Mouse (Mus musculus) kidney, adult 2 months (tissue): ENCODE measurements around the gene P3h4. TPM values are rescaled to one million over a fixed set of nuclear protein-coding genes. Genes with fewer than 3 reads are reported as not detected.
A peak's percentile ranks its signal among the peaks of the same experiment; 100 is the strongest.

Source experiments
- DNase-seq: peaks from one replicate; pipeline ENCODE4 v3.0.0; 2021
- H3K27ac ChIP-seq: fragments of 200-500 bp; 2 replicates; pipeline ENCODE4 v1.5.1; 2012; ENCODE audit warnings: low read depth, low read length, control low read depth, inconsistent platforms; ENCODE audit not compliant: insufficient read depth
- H3K27me3 ChIP-seq: fragments of 200-500 bp; replicated peaks from 2 replicates; pipeline ENCODE4 v1.6.1; 2012; ENCODE audit warnings: mild to moderate bottlenecking, moderate library complexity, low read length, inconsistent platforms; ENCODE audit not compliant: control insufficient read depth, insufficient read depth
- H3K36me3 ChIP-seq: fragments of 200-500 bp; 2 replicates; pipeline ENCODE4 v1.6.1; 2012; ENCODE audit warnings: mild to moderate bottlenecking, moderate library complexity, low read length, inconsistent platforms; ENCODE audit not compliant: control insufficient read depth, insufficient read depth
- H3K4me1 ChIP-seq: fragments of 200-500 bp; 2 replicates; pipeline ENCODE4 v1.6.1; 2011; ENCODE audit warnings: low read length; ENCODE audit not compliant: control insufficient read depth, insufficient read depth
- H3K4me3 ChIP-seq: fragments of 200-500 bp; 2 replicates; pipeline ENCODE4 v1.5.1; 2011; ENCODE audit warnings: mild to moderate bottlenecking, low read depth, low read length, control low read depth; ENCODE audit not compliant: insufficient read depth
- CTCF ChIP-seq: fragments of 200-500 bp; conservative IDR thresholded peaks from 2 replicates; pipeline ENCODE4 v1.5.1; 2011; ENCODE audit warnings: low read depth, mild to moderate bottlenecking, control low read depth, low read length, moderate library complexity, mixed read lengths; ENCODE audit not compliant: insufficient read depth, insufficient read length
- POLR2A ChIP-seq: fragments of 200-500 bp; IDR thresholded peaks from one replicate; pipeline ENCODE4 v1.6.1; 2011; ENCODE audit warnings: low read depth, low read length, control low read depth
- WGBS: fragments of 180-500 bp; shearing (Covaris S2); methylation state at CpG from one replicate; pipeline ENCODE4 v1.1.7; 2018; 5-methylcytosine and 5-hydroxymethylcytosine counted together
- polyA plus RNA-seq: library from polyadenylated mRNA; depleted of rRNA; stranded (reverse); fragments of >200 nt; gene quantifications from 2 replicates; pipeline ENCODE4 v1.2.3, GENCODE M21; 2012

Gene P3h4
- polyA plus RNA-seq, 1 experiment: 11.9 TPM

GRCm38 (mm10) chr11:100437901-100438300, 23.3 kb upstream of the P3h4 start:
- Histone ChIP-seq H3K36me3 (no peaks in the 10 kb centered on the region), H3K4me1 (0 out of 2 replicates have a peak, but pooled peaks cover 3% of the 10 kb centered on the region), H3K4me3 (no peak overlapping the region), H3K27ac (no peak overlapping the region), H3K27me3 (no peaks in the 10 kb centered on the region)
- peak; percentile 68 for DNase-seq
- 39% methylated on average over 1 of the region's 1 CpGs for WGBS
- no peak for TF ChIP-seq CTCF
- no peak for TF ChIP-seq POLR2A

- 82% methylated on average over 9 of the region's 9 CpGs for WGBS
- TF ChIP-seq CTCF: no peak
- TF ChIP-seq POLR2A: no peak
Measured at GRCm38 (mm10) chr11:100435678-100436246, 21.1 kb upstream of the P3h4 start.

DNA sequence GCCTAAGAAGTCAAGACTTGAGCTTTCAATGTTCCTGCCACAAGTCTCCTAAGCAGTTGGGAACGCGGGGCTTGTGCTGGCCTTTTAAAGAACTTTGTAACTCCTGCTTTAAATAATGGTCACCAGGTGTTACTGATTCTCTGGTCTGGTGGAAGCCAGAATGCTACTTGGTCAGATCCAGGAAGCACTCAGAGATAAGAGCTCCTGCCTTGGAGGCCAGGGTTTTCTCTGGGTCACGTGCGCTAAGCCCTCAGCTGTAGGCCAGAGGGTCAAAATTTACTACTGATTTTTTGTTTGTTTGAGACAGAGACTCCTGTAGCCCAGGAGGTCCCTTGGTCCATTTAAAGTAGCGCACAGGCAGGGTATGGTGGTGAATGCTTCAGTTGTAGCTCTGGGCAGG, 17.4 kb upstream of the P3h4 start:
- 95% methylated on average over 5 of the region's 5 CpGs for WGBS
- Histone ChIP-seq H3K4me1 (no peaks in the 10 kb centered on the region), H3K36me3 (no peaks in the 10 kb centered on the region), H3K27me3 (no peaks in the 10 kb centered on the region), H3K27ac (no peak overlapping the region), H3K4me3 (no peak overlapping the region)
- TF ChIP-seq CTCF (no peak), POLR2A (no peak)
- no peak for DNase-seq

More at GRCm38 (mm10) chr11:100435678-100436246, 21.1 kb upstream of the P3h4 start:
- no peak for DNase-seq
- H3K27me3 ChIP-seq: no peaks in the 10 kb centered on the region
- no peak overlapping the region for H3K4me3 ChIP-seq
- H3K36me3 ChIP-seq: no peaks in the 10 kb centered on the region
- H3K27ac ChIP-seq: no peak overlapping the region
- 0 out of 2 replicates have a peak, but pooled peaks cover 3% of the 10 kb centered on the region for H3K4me1 ChIP-seq

DNA sequence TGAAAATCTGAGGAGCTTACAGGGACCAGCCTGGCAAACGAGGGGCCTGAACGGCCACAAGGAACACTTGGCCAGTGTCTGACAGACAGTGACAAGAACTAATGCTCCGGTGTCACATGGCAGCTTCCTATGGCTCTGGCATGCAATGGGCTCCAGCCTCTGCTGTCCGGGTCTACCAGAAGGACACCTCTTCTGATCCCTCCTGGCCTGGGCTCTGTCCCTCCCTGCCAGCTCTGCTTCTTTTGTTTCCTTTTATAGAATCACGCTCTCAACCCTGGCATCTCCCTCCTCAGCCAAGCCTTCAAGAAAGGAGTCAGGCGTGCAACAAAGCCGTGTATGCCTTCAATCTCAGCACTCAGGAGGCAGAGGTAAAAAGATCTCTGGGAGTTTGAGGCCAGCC, 15.4 kb upstream of the P3h4 start:
- WGBS: 94% methylated on average over 7 of the region's 7 CpGs
- H3K36me3 ChIP-seq: no peaks in the 10 kb centered on the region
- no peaks in the 10 kb centered on the region for H3K27me3 ChIP-seq
- no peaks in the 10 kb centered on the region for H3K4me1 ChIP-seq
- H3K4me3 ChIP-seq: no peak overlapping the region
- no peak overlapping the region for H3K27ac ChIP-seq
- no peak for DNase-seq
- TF ChIP-seq CTCF (no peak), POLR2A (no peak)

DNA sequence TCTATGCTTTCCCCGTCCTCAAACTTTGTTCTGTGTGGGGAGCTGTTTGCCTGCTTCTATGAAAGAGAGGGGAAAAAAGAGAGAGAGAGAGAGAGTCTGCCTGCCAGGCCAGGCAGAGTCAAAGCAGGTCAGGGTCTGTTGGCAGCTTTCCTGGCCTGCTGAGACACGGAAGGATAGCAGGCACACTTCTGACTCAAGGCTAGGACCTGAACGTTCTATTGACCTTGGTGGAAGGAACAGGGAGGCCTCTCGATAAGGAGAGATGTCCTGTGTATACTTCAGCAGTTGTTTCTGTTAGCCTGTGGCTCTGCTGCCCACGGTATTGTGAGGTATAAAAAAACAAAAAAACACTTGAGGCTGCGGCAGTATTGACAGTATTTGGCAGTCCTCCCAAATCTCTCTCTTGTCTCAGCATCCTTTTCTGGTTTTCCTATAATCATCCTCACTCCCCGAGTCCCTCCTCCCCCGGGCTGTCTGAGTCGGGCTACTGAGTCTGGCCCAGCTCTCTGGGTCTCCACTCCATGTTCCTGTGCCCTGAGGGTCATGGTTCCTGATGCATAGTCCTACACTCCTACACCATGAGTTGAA, 14.1 kb upstream of the P3h4 start:
- no peak for DNase-seq
- TF ChIP-seq POLR2A (no peak), CTCF (no peak)
- Histone ChIP-seq H3K4me3 (no peak overlapping the region), H3K27ac (no peak overlapping the region), H3K27me3 (no peaks in the 10 kb centered on the region), H3K4me1 (no peaks in the 10 kb centered on the region), H3K36me3 (no peaks in the 10 kb centered on the region)
- WGBS: 34% methylated on average over 9 of the region's 9 CpGs

- no peak for DNase-seq
- 77% methylated on average over 3 of the region's 3 CpGs for WGBS
- H3K27ac ChIP-seq: no peak overlapping the region
- H3K4me3 ChIP-seq: no peak overlapping the region
- H3K27me3 ChIP-seq: no peaks in the 10 kb centered on the region
- no peaks in the 10 kb centered on the region for H3K4me1 ChIP-seq
- no peaks in the 10 kb centered on the region for H3K36me3 ChIP-seq
- no peak for TF ChIP-seq CTCF
- no peak for TF ChIP-seq POLR2A
Measured at GRCm38 (mm10) chr11:100426820-100427219, 12.2 kb upstream of the P3h4 start.

GRCm38 (mm10) chr11:100425851-100426250, 11.2 kb upstream of the P3h4 start:
- no peak overlapping the region for H3K4me3 ChIP-seq
- TF ChIP-seq CTCF (peak; percentile 86), POLR2A (no peak)
- no peaks in the 10 kb centered on the region for H3K36me3 ChIP-seq
- H3K27ac ChIP-seq: no peak overlapping the region
- H3K4me1 ChIP-seq: no peaks in the 10 kb centered on the region
- peak; percentile 81 for DNase-seq
- WGBS: 44% methylated on average over 7 of the region's 7 CpGs
- H3K27me3 ChIP-seq: no peaks in the 10 kb centered on the region
